Mouse (Mus musculus): ENCODE measurements around the gene Vsir.

The Vsir gene

GRCm38 (mm10) chr10:60353241-60354002, 6.8 kb downstream of the Vsir start:
- CTCF ChIA-PET = interaction anchor here (0.5 kb wide), 1 partner anchor 404 kb away, joined by 5 read pairs; no protein-coding TSS in a partner anchor

- CTCF ChIA-PET = no interaction called here
These were observed 7.3 kb downstream of the Vsir start for GRCm38 (mm10) chr10:60354003-60354325.

- CTCF ChIA-PET = no interaction called here
These were observed 8.4 kb downstream of the Vsir start for GRCm38 (mm10) chr10:60354881-60355677.

- CTCF ChIA-PET = no interaction called here
These were observed 10.8 kb downstream of the Vsir start for GRCm38 (mm10) chr10:60357441-60357840.

GRCm38 (mm10) chr10:60357901-60358300, 11.2 kb downstream of the Vsir start:
- CTCF ChIA-PET = no interaction called here

GRCm38 (mm10) chr10:60358776-60359175, 12.1 kb downstream of the Vsir start:
- CTCF ChIA-PET = no interaction called here

GRCm38 (mm10) chr10:60361615-60362309, 15.1 kb downstream of the Vsir start:
- CTCF ChIA-PET = no interaction called here

GRCm38 (mm10) chr10:60362310-60362628, 15.6 kb downstream of the Vsir start:
- CTCF ChIA-PET = no interaction called here

GRCm38 (mm10) chr10:60363426-60363825, 16.8 kb downstream of the Vsir start:
- CTCF ChIA-PET = no interaction called here

- CTCF ChIA-PET = no interaction called here
These were observed 20.5 kb downstream of the Vsir start for GRCm38 (mm10) chr10:60367145-60367544.

- CTCF ChIA-PET = interaction anchor here (0.8 kb wide), 1 partner anchor 15 kb away, joined by 4 read pairs; no protein-coding TSS in a partner anchor
These were observed 21.3 kb downstream of the Vsir start for GRCm38 (mm10) chr10:60367904-60368303.

- CTCF ChIA-PET = no interaction called here
These were observed 22.8 kb downstream of the Vsir start for GRCm38 (mm10) chr10:60369405-60369804.

- CTCF ChIA-PET = no interaction called here
These were observed 23.4 kb downstream of the Vsir start for GRCm38 (mm10) chr10:60370098-60370497.

GRCm38 (mm10) chr10:60370601-60371061, 24.0 kb downstream of the Vsir start:
- CTCF ChIA-PET = no interaction called here

- CTCF ChIA-PET = interaction anchor here (0.6 to 0.7 kb wide), 2 partner anchors 16 to 22 kb away, joined by 3 read pairs; no protein-coding TSS in a partner anchor
These were observed 25.1 kb downstream of the Vsir start for GRCm38 (mm10) chr10:60371596-60372386.

- CTCF ChIA-PET = no interaction called here
These were observed 26.9 kb downstream of the Vsir start for GRCm38 (mm10) chr10:60373543-60373936.

- CTCF ChIA-PET = interaction anchor here (1.0 kb wide), 1 partner anchor 24 kb away, joined by 3 read pairs; no protein-coding TSS in a partner anchor
These were observed 27.4 kb downstream of the Vsir start for GRCm38 (mm10) chr10:60373937-60374578.

GRCm38 (mm10) chr10:60376704-60377103, 30.1 kb downstream of the Vsir start:
- CTCF ChIA-PET = interaction anchor here (1.1 kb wide), 1 partner anchor 1097 kb away, joined by 16 read pairs; no protein-coding TSS in a partner anchor

GRCm38 (mm10) chr10:60379419-60379957, 32.8 kb downstream of the Vsir start:
- CTCF ChIA-PET = interaction anchor here (0.6 kb wide), 2 partner anchors 20 to 65 kb away, joined by 3 to 9 read pairs; no protein-coding TSS in a partner anchor

- CTCF ChIA-PET = no interaction called here
These were observed 33.6 kb downstream of the Vsir start for GRCm38 (mm10) chr10:60380229-60380628.
